Mouse (Mus musculus) heart, embryonic 15.5 days (tissue): Measurements from ENCODE around the gene Dok3. TPM values are rescaled to one million over a fixed set of nuclear protein-coding genes. Genes with fewer than 3 reads are reported as not detected.

Source experiments
- ATAC-seq: fragments of 200-750 bp; cut with Nextera tagmentation; replicated peaks from 2 replicates; pipeline ENCODE4 v1.8.0; 2017; ENCODE audit warnings: low read depth, moderate TSS enrichment; ENCODE audit not compliant: insufficient number of reproducible peaks, insufficient read depth, low FRiP score
- H3K27ac ChIP-seq: fragments of 300-500 bp; sonication (generic); 2 replicates; pipeline ENCODE4 v1.5.1; 2015; ENCODE audit warnings: mild to moderate bottlenecking, inconsistent platforms
- H3K27me3 ChIP-seq: fragments of 300-500 bp; sonication (generic); 2 replicates; pipeline ENCODE4 v1.6.1; 2015; ENCODE audit warnings: inconsistent platforms
- H3K36me3 ChIP-seq: fragments of 300-500 bp; sonication (generic); 2 replicates; pipeline ENCODE4 v1.6.1; 2015; ENCODE audit warnings: mild to moderate bottlenecking, inconsistent platforms
- H3K4me1 ChIP-seq: fragments of 300-500 bp; sonication (generic); replicated peaks from 2 replicates; pipeline ENCODE4 v1.6.1; 2015; ENCODE audit warnings: inconsistent platforms
- H3K4me2 ChIP-seq: fragments of 300-500 bp; sonication (generic); 2 replicates; pipeline ENCODE4 v1.6.1; 2015; ENCODE audit warnings: inconsistent platforms, mild to moderate bottlenecking, moderate library complexity
- H3K4me3 ChIP-seq: fragments of 300-500 bp; sonication (generic); 2 replicates; pipeline ENCODE4 v1.5.1; 2015; ENCODE audit warnings: mild to moderate bottlenecking, inconsistent platforms
- H3K9ac ChIP-seq: fragments of 300-500 bp; sonication (generic); 2 replicates; pipeline ENCODE4 v1.6.1; 2015; ENCODE audit warnings: mild to moderate bottlenecking, inconsistent platforms
- H3K9me3 ChIP-seq: fragments of 300-500 bp; sonication (generic); replicated peaks from 2 replicates; pipeline ENCODE4 v1.6.1; 2016; ENCODE audit warnings: inconsistent platforms
- WGBS: fragments of 180-500 bp; shearing (Covaris S2); methylation state at CpG from one replicate; pipeline ENCODE4 v1.1.7; 2015; ENCODE audit warnings: mixed read lengths; 5-methylcytosine and 5-hydroxymethylcytosine counted together
- microRNA-seq: library from miRNA; unstranded; fragments of <30 nt; microRNA quantifications from one replicate; pipeline ENCODE4, GENCODE M21; 2016
- polyA plus RNA-seq: library from polyadenylated mRNA; unstranded; fragments of >200 nt; fragmentation: Nextera tagmentation; extraction: Ambion mirVana; gene quantifications from 2 replicates; pipeline ENCODE4 v1.2.1, GENCODE M21; 2015

Gene Dok3
- polyA plus RNA-seq, 1 experiment from 2014 or later: 1.3 TPM

DNA sequence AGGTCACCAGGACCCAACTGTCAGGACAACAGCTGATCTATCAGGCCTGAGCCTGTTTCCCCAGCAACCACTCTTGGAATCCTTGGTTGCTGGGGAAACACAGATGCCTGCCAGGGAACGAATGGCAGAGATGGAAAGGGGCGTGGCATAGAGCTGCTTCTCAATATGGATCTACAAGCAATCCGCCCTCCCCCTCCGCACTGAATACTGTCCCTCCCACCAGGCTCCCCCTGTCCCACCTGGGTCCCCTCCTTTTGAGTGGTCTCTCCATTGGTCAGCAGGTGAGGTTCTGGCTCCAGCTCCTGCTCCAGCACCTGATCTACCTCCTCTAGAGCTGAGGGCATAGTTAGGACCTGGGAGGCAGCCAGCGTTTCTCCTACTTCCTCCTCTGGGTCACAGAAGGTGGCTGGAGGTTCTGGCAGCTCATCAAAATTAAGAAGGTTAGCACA lies 54.5 kb downstream of the Dok3 start:
- ATAC-seq: no peak
- Histone ChIP-seq H3K27ac (no peak overlapping the region), H3K9me3 (no peaks in the 10 kb centered on the region), H3K4me2 (no peak overlapping the region), H3K36me3 (peaks cover 21% of the 10 kb centered on the region; the same call in 1 of the 2 replicates), H3K27me3 (peaks cover 66% of the 10 kb centered on the region), H3K9ac (no peak overlapping the region), H3K4me1 (peaks cover 39% of the 10 kb centered on the region), H3K4me3 (no peak overlapping the region)
- WGBS: 68% methylated on average over 5 of the region's 5 CpGs

DNA sequence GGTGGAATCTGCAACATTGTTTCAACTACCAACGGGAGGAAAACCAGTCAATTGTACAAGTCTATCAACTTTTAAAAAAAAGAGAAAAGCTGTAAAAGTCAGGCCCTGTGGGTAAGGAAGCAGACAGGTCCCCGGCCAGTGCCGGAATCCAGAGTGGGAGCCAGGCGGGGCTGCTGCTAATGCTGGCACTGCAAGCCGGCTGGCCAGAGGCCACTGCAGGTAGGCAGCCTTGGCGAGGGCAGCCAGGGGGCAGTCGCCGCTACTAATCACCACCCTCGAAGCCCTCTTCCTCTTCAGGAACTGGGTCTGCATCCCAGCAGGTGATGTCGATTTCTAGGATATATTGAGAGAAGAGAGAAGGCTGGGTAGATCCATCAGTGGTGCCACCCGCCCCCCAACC lies 55.1 kb downstream of the Dok3 start:
- no peak overlapping the region for H3K27ac ChIP-seq
- no peak overlapping the region for H3K4me3 ChIP-seq
- 73% methylated on average over 11 of the region's 11 CpGs for WGBS
- H3K27me3 ChIP-seq: peaks cover 70% of the 10 kb centered on the region
- no peak for ATAC-seq
- H3K4me2 ChIP-seq: no peak overlapping the region
- H3K9ac ChIP-seq: no peak overlapping the region
- no peaks in the 10 kb centered on the region for H3K9me3 ChIP-seq
- peaks cover 21% of the 10 kb centered on the region; the same call in 1 of the 2 replicates for H3K36me3 ChIP-seq
- peaks cover 32% of the 10 kb centered on the region for H3K4me1 ChIP-seq

Small RNA genes lying within 50 kb of the gene (microRNA-seq; reads per million reads assigned to microRNA genes)
- gene Mir6944: 13.4 reads per million, percentile 29 among the genes with 10 or more reads in this experiment
- 5.3 reads per million, percentile 19 among the genes with 10 or more reads in this experiment for gene Mir6945

Other genes with a start within 250 kb of the Dok3 start
- gene Prelid1, start 208.8 kb downstream of the Dok3 start, polyA plus RNA-seq: 285 and 333 TPM in 2 replicates
- 63.9 and 74.2 TPM in 2 replicates for gene Rab24, start 207.3 kb downstream of the Dok3 start, polyA plus RNA-seq
- 21.8 and 28.7 TPM in 2 replicates for gene Mxd3, start 199.5 kb downstream of the Dok3 start, polyA plus RNA-seq
- gene Lman2, start 166.5 kb downstream of the Dok3 start, polyA plus RNA-seq: 71.6 and 88.3 TPM in 2 replicates
- 0.42 and 1.9 TPM in 2 replicates for gene Rgs14, start 159.6 kb downstream of the Dok3 start, polyA plus RNA-seq
- gene Slc34a1, start 131.1 kb downstream of the Dok3 start, polyA plus RNA-seq: not detected in 2 replicates
- gene Pfn3, start 114.1 kb downstream of the Dok3 start, polyA plus RNA-seq: not detected in 2 replicates
- 0.10 and 1.2 TPM in 2 replicates for gene F12, start 102.5 kb downstream of the Dok3 start, polyA plus RNA-seq
- 15.5 and 24.7 TPM in 2 replicates for gene Grk6, start 84.2 kb downstream of the Dok3 start, polyA plus RNA-seq
- gene Prr7, start 65.0 kb downstream of the Dok3 start, polyA plus RNA-seq: 0.18 and 0.30 TPM in 2 replicates
- gene Dbn1, start 41.2 kb downstream of the Dok3 start, polyA plus RNA-seq: 60.1 and 77.2 TPM in 2 replicates
- gene Pdlim7, start 15.6 kb downstream of the Dok3 start, polyA plus RNA-seq: 221 and 251 TPM in 2 replicates
- 23.6 and 34.7 TPM in 2 replicates for gene Ddx41, start 7.4 kb upstream of the Dok3 start, polyA plus RNA-seq
- 17.1 and 22.6 TPM in 2 replicates for gene Fam193b, start 41.8 kb upstream of the Dok3 start, polyA plus RNA-seq
- gene Tmed9, start 44.4 kb upstream of the Dok3 start, polyA plus RNA-seq: 103 TPM in 2 replicates
- gene B4galt7, start 70.6 kb upstream of the Dok3 start, polyA plus RNA-seq: 16.5 and 23.4 TPM in 2 replicates
- gene Caml, start 93.7 kb upstream of the Dok3 start, polyA plus RNA-seq: 37.9 and 38.2 TPM in 2 replicates
- 16.7 and 20.4 TPM in 2 replicates for gene Ddx46, start 105.7 kb upstream of the Dok3 start, polyA plus RNA-seq
- 50.5 and 54.9 TPM in 2 replicates for gene B230219D22Rik, start 163.8 kb upstream of the Dok3 start, polyA plus RNA-seq
- gene Txndc15, start 185.4 kb upstream of the Dok3 start, polyA plus RNA-seq: 60.7 and 69.1 TPM in 2 replicates
- 49.9 and 55.7 TPM in 2 replicates for gene Pcbd2, start 198.1 kb upstream of the Dok3 start, polyA plus RNA-seq